Mouse (Mus musculus) liver, embryonic 14.5 days (tissue): ENCODE measurements around the gene Zfp27.

ENCODE experiments used
- CTCF ChIP-seq: IDR thresholded peaks from 2 replicates; pipeline ENCODE4 v1.5.1; 2016; ENCODE audit warnings: antibody characterized with exemption, low read depth, control low read depth
- EP300 ChIP-seq: IDR thresholded peaks from 2 replicates; pipeline ENCODE4 v1.6.1; 2016; ENCODE audit warnings: antibody characterized with exemption, low read depth

DNA sequence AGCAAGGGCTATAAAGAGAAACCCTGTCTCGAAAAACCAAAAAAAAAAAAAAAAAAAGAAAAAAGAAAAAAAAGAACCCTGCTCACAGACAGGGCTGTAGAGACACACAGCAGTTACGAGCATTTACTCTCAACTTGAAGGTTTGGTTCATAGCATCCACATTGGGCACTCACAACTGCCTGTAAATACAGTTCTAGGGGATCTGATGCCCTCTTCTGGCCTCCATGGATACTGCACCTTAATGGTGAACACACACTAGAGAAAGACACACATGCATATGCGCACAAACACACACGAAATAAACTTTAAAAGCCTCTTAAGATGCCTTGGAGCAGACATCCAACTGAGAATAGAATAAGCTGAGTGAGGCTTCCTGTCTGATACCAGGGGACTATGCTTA is 8.0 kb downstream of the Zfp27 start:
- TF ChIP-seq EP300: no peak
- 0 out of 2 replicates have a peak, but pooled peaks have one; percentile 11 for TF ChIP-seq CTCF
